Mouse (Mus musculus) lung, postnatal 25 days (tissue): ENCODE measurements around the gene Ddx5.
"Not testable (repeated sequence)": the region's sequence is repeated elsewhere in the genome, so short reads cannot be mapped to it uniquely, and the experiment has no call there.

Experiments used
- DNase-seq: peaks from one replicate; pipeline ENCODE4 v3.0.0; 2022; ENCODE audit warnings: low spot score

Gene Ddx5

DNA sequence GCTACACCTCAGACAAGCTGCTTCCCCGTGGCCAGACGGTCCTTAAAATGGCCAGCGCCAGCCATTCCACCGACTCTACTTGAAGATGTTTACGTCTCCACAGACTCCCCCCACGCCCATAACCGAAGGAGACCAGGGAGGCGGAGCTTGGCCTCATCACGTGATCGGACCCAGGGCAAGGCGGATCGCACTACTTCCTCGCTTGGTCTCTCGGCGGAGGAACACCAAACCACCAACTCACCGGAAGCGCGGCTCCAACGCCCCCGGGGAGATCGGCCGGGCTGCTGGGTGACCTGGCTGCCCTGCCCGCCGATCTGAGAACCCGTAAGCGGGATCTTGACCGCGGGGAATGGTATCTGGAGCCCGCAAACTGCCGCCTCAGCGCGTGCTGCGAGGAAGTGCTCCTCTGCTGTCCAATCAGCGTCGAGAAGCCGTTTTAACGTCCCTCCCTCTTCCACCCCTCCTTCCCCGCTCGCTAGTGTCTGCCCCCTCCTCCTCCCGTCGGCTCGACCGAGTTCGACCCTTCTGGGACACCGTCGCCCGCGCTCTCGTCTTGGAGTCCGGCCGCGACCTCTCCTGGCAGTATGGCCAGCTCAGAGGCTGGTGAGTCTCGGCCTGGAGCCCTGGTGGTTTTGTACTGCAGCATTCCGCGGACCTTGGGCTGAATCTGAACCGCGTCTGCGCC, at the start of gene Ddx5, which contains the start of gene Cep95:
TSS of gene Ddx5 (minus strand) at position 411 of the 685 bp plus-strand sequence.
TSS of gene Cep95 (plus strand) at position 478 of the 685 bp plus-strand sequence.
- DNase-seq, result peak; percentile 98

DNA sequence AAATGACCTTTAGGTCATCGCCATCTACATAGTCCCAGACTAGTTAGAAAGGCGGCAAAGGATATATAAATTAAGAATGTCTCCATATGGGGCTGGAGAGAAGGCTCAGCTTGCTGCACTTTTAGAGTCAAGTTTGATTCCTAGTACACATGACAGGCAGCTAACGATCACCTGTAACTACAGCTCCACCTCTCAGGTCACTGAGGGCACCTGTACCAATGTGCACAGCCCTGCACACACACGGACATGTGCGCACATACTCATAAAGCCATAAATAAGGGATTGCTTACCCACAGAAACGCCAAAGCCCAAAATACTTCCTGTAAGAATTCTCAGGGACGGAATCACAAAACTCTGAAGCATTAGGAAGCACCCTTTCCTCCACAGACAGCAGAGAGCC, 39.1 kb upstream of the Ddx5 start:
- DNase-seq, result no peak

DNA sequence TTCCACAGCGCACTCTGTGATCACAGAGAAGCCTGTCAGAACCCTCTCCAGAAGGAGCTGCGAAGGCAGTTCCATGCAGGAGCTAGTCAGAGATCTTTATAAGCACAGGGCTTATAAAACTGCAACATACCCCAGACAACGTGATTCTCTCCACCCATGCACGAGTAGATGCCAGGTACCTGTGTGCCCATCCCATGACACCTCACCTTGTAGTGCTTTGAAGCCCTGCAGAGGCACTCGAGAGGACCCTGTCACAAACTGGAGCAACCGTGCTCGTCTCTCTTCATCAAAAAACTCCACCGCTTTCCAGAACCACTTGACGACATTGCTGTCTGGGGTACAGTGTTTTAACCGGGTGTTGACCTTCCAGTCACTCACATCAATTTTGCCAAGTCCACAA, 35.4 kb upstream of the Ddx5 start:
- no peak for DNase-seq

DNA sequence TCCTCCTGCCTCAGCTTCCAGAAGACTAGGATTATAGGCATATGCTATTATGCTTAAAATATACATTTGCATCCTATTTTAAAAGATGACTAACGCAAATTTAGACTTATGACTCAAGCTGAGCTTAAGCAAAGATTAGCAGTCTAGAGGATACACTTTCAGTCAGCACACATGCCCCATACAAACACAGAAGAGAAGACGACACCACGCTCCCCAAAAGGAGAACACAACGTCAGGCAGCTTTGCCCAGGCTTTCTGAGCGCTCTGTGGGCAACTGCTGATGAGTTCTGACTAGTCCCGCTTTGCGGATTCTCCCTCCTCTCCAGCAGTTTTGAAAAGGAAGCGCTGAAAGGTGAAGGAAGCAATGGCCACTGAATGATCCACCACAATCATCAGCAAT, 34.8 kb upstream of the Ddx5 start:
- DNase-seq, result no peak

DNA sequence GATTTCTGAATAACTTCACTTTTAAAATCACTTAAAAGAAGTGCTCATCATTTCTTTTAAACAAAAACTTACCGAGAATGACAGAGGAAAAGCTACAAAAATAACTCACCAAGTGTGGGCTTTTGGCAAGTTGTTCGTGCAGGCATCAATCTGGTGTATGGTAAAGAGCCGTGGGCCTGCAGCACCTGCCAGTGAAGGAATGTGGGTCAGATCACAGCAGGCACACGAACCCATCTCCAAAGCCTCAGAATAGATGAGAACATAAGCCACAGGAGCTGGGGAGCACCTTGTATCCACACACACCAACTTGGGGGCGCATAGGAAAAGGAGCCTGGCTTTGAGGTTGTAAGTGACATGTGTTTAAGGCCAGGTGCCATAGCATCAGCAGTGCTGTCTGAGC, 33.9 kb upstream of the Ddx5 start:
- DNase-seq, result no peak

DNA sequence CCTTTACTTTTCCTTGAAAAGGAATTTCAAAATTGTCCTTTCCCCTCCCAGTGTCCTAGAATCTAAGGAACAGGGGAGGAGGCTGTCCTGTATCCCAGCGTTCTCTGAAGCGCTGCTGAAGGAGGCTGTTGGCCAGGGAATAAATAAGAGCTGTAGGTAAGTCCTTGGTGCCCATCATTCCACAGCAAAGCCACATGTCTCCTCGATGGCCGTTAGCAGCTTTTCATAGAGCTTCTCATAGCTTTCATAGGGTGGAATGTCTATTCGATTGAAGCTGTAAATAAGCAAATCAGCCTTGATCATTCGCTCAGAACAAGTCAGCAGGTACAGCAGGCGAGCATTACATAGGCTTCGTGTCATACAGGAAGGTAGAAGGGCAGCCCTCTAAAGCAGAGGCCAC, 33.5 kb upstream of the Ddx5 start:
- DNase-seq, result no peak

DNA sequence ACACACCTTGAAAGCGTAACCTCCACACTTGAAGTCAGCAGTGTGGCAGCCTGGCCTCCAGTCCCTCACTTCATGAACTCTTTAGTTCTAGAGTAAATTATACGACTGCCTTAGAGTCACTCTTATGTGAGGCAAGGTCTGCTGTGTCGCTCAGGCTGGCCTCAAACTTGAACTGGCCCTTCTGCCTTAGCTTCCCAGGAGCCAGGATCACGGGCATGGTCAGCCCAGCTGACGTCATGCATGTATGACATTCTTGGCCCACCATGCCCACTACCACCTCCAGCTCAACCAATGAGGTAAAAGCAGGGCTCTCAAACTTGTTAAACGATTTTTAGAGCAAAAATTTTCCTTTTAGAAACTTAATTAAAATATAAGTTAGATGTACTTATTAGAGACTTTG, 32.4 kb upstream of the Ddx5 start:
- DNase-seq, result no peak

DNA sequence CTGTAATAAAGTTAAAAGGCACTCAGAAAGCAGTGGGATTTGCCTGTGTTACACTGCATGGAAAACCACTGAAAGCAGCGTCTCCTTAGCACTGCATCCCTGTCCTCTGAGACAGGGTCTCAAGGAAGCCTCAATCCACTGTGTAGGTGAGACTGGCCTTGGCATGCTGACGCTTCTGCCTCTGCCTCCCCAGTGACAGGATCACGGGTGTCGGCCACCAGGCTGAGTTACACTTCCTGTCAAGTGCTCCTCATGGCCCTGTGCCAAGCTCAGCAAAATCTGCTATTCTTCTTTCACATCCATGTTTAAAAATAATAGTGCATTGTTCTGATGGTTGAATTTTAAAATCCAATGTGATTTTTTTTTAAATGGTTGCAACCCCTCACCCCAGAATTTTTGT, 32.0 kb upstream of the Ddx5 start:
- DNase-seq, result peak; percentile 57

DNA sequence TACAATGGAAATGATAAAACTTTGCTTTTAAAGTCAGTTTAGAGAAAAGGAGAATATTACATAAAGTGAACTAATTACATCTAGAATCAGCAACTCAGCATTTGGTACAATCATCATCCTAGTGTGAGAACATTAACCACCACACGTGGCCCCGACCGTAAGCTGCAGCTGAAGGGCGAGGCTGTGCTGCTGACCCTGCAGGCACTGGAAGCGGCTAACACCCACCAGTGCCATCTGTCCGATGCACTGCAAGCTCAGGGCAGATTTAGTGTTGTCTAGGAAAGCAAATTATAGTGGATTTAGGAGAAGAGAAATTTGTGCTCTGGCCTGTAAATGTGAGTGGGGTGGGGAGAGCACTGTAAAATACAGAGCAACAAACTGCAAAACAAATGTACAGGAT, 31.3 kb upstream of the Ddx5 start:
- DNase-seq, result no peak

DNA sequence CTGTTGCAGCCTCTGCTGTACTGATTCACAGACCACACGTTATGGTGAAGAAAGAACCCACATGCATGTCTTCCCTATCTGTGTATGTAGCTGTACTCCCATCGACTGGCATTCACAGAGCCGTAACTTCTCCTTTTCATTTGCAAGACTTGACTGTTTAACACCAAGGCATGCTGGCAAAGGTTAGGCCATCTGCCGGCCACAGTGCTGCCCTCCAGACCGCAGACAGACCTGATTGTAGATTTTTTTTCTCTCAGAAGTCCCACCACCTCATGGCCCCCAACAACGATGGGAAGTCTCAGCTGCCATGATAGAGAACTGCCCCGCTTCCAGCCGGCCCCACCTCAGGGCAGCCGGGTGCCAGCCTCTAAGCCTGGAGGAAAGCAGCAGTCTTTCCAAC, 30.6 kb upstream of the Ddx5 start:
- DNase-seq, result no peak

DNA sequence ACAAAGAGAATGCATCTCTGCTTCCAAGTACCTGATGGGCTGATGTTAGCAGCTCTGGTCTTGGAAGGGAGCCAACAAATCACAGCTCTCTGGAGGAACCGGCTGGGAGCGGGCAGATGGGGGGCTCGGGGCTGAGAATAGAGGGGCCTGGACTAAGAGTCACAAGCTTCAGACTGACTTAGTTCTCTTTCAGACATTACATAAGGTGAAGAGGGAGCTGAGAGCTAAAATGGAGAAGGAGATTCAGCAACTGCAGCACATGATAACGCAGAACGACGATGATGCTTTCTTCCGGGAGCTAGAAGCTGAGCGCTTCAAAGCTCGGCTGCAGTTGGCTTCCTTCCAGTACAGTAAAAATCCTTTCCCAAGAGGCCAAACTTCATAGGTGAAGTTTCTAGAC, 29.4 kb upstream of the Ddx5 start:
- DNase-seq, result no peak

DNA sequence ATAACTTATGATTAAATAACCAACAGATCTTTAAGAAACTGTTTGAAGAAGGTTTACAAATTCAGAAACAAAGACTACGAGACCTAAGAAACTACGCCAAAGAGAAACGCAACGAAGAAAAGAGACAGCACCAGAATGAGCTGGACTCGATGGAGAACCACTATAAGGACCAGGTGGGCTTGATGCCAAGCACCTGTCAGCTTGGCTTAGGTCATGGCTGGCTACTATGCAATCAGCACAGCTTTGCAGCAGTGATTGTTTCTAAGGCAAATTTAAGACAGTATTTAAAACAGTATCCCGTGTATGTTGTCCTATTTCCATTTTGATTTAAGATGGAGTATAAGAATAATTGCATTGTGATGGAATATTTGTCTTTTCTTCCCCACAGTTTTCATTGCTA, 28.8 kb upstream of the Ddx5 start:
- DNase-seq, result no peak

DNA sequence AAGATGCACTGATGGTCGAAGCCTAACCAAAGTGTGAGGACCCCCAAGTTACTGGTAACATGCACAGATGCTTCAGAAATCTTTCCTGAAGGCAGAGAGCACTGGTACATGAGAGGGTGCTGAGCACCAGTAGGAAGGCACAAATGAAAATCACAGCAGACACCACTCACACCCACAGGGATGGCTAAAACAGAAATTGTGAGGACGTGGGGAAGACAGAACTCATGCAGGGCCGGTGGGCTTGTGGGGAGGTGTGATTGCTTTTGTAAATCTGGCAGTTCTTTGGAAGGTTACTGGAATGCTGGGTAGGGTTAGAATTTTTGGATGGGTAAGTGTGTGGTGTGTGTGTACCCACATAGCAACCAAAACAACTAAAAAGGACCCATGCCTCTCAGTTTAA, 28.2 kb upstream of the Ddx5 start:
- no peak for DNase-seq

DNA sequence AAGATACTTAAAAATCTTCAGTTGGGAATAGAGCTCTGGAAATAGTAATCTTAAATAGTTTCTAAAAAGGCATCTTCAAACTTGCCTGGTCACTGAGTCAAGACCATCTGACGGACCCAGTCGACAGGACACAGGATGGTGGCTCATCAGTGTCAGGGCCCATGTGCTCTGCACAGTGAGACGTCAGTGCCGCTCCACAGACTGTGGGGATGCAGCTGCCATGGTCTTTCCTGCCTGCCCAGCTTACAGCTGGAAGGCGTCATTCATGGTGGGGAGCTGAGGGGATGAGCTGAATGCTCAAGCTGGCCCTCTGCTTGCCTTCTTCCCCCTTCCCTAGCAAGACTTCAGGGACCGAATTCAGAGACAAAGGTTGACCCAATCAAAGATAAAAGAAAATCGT, 27.3 kb upstream of the Ddx5 start:
- DNase-seq, result no peak

DNA sequence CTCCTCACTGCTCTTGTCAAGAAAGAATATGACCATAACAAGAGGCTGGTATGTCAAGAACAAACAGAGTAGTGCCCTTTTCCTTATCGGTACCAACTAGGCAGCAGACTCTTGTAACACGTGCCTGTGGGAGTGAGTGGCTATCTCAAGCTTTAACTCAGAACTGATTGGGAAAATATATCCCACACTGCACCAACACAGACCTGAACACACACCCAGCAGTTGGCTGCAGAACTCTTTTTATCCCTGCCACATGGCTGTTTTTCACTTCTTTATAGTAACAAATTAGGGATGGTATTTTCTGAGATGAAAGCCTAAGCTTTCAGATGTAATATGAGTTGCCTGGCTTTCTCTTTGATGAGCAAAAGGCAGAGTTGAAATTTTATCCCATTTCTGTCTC, 26.8 kb upstream of the Ddx5 start:
- no peak for DNase-seq

DNA sequence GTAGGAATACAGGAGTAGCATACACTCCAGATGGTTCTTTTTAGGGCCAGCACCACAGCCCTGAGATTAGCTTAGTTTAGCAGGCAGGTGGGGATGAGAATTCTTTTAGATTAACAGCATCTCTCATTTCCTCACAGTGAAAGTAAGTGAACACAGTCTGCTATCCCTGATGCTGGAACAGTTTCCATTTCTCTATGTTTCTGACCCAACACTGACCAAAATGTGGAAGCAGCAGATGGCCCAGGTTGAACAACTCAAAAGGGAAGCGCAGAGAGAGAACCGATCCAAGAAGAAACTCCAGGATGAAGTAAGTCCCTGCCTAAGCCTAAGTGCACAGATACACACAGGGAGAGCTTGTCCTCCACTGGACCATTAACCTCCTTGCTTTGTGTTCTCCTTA, 26.3 kb upstream of the Ddx5 start:
- DNase-seq, result no peak

DNA sequence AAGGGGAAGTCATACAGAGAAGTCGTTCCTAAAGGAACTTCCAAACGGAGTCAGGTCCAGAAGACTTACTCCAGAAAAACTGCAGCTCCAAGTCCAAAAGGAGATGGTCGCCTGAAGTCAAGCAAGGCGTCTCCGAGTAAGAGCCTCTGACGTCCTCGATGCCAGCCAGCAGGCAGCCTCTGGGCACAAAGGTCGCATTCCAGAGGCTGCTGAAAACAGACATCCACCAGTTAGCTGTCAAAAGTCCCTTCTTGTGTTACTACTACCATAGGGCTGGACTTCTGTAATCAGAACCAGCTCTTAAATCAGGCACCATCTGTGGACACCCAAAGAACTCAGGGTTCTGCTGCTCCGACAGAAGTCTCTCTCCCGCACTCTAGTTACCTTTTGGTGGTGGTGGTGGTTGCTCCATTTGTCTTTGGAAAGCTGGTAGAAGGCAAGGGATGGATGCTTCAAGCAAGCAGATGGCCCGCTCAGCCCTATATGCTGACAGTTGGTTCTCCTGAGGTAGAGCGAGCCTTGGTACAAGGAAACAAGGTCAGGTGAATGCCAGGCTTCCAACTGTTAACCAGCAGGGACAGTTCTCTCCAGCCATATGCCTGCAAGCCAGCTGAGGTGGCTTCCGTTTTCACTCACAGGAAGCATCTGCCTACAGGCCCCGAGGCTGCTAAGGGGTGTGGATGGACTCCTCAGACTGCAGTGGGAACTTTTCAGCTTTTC, 25.8 kb upstream of the Ddx5 start:
- no peak for DNase-seq

DNA sequence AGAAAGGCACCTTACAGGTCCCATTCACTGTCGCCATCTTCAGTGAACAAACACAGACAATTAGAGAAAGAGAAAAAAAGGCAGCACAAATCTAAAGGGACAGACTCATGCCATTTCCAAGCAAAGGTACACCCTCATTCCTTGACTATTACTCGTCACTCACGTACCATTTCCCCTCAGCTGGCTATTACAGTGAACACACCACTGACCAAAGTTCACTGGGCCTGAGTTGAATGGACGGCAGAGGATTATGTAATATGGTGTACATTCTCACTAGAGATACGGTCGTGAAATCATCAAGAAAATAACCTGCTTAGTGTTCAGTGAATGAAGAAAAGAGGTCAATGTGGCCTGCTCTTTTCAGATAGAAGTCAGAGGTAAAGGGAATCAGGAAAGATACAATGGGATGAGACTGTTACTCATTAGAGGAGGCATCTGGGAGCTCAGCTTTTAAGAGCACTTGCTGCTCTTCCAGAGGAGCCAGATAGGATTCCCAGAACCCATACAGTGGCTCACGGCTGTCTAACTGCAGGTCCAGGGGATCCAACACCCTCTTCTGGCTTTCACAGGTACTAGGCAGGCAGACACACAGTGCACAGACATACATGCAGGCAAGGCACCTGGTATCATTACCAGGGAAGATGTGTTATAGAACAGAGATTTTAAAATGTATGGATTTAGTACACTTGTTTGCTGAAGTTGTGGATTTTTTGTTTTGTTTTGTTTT, 23.6 kb upstream of the Ddx5 start:
- DNase-seq, result no peak

DNA sequence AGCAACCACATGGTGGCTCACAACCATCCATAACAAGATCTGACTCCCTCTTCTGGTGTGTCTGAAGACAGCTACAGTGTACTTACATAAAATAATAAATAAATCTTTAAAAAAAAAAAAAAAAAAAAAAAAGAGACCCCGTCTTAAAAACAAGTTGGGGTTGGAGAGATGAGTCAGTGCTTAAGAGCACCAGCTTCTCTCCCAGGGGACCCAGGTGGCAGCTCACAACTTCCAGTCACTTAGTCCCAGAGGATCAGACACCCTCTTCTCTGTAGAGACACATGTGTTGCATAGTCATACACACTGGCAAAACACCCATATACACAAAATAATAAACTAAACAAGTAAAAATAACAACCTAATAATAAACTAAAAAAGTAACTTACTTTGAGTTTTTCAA, 18.5 kb upstream of the Ddx5 start:
- DNase-seq, result not testable (repeated sequence)

DNA sequence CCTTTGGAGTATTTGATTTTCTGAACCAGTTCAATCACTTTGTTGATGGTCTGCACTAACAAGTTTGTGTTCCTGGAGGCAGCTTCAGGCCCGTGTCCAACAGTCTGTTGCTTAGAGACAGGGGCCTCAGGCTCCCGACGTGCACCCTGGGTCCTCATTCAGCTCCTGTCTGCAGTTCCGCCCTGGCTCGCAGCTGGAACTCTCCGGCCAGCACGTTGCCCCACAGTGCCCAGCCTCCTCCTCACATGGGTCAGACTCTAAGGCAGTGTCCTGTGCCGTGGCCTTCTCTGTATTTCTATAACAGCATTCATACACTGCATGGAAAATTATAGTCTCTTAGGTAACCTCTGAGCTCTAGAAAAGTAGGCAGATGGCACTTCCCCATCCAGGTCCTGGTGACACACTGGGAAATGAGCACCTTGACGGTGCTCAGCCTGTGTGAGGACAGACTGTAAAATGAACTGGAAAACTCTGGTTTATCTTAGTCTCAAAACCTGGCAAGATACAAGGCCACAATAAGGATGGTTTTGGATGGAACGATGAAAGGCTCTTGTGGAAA, 13.2 kb upstream of the Ddx5 start:
- DNase-seq, result no peak

DNA sequence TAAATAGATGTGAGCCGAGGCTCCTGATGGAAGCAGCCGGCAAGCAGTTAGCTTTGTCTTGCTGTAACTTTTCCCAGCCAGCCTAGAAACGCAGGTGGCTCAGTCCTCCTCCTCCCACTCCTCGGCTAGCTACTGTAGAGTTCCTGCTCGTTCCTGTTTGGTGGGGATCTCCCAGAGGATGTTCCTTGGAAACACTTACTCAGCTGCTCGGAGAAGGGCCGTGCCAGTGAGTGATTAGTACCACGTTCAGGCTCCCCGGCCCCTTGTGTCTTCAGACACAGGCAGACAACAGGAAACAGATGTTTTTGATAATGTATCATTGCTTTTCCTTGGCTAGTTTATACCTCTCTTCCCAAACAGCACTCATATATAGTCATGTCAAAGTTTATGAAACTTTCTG, 6.7 kb upstream of the Ddx5 start:
- DNase-seq, result no peak

DNA sequence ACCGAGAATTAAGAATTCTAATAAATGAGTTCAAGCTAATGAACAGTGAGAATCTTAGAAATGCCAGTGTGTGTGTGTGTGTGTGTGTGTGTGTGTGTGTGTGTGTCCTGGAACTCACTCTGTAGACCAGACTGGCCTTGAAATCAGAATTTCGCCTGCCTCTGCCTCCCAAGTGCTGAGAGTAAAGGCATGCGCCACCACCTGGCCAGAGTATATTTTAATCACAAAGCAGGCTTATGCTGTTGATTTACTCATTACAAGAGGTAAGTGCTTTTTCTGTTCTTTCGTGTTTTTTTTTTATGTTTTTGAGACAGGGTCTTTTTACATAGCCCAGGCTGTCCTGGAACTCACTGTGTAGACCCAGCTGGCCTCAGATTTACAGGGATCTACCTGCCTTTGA, 4.9 kb upstream of the Ddx5 start:
- no peak for DNase-seq

DNA sequence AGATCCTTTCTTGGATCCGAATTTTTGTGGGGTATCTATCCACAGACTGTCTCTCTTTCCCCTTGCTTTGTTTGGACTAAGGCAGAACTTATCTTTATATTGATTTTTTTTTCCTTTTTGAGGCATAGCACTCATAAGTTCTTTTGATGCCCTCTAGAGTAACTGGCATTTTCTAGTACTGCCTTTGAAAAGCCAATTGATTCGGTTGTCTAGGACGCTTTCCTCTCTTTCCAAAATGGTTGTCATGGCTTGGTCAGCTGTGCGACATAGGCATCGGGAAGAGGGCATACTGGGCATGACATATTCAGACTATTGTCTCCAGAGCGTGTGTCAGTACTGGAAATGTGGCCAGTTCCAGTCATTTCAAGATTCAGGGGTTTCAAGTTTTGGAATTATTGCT, 664 bp upstream of the Ddx5 start:
- no peak for DNase-seq
